Mouse (Mus musculus) neural tube, embryonic 13.5 days (tissue): ENCODE data around the gene Kbtbd4. TPM values are rescaled to one million over a fixed set of nuclear protein-coding genes. Genes with fewer than 3 reads are reported as not detected.

Experiments used
- ATAC-seq: fragments of 200-750 bp; cut with Nextera tagmentation; 2 replicates; pipeline ENCODE4 v1.8.0; 2017; ENCODE audit warnings: low read depth, mild to moderate bottlenecking, moderate TSS enrichment, moderate library complexity
- H3K27ac ChIP-seq: fragments of 300-500 bp; sonication (generic); replicated peaks from 2 replicates; pipeline ENCODE4 v1.5.1; 2015; ENCODE audit warnings: moderate library complexity, mild to moderate bottlenecking, inconsistent platforms
- H3K27me3 ChIP-seq: fragments of 300-500 bp; sonication (generic); 2 replicates; pipeline ENCODE4 v1.6.1; 2015; ENCODE audit warnings: mild to moderate bottlenecking, inconsistent platforms
- H3K36me3 ChIP-seq: fragments of 300-500 bp; sonication (generic); 2 replicates; pipeline ENCODE4 v1.6.1; 2015; ENCODE audit warnings: mild to moderate bottlenecking, inconsistent platforms
- H3K4me1 ChIP-seq: fragments of 300-500 bp; sonication (generic); replicated peaks from 2 replicates; pipeline ENCODE4 v1.6.1; 2015; ENCODE audit warnings: inconsistent platforms
- H3K4me2 ChIP-seq: fragments of 300-500 bp; sonication (generic); 2 replicates; pipeline ENCODE4 v1.6.1; 2015; ENCODE audit warnings: inconsistent platforms, mild to moderate bottlenecking, moderate library complexity
- H3K4me3 ChIP-seq: fragments of 300-500 bp; sonication (generic); 2 replicates; pipeline ENCODE4 v1.5.1; 2015; ENCODE audit warnings: mild to moderate bottlenecking, inconsistent platforms
- H3K9ac ChIP-seq: fragments of 300-500 bp; sonication (generic); 2 replicates; pipeline ENCODE4 v1.6.1; 2015; ENCODE audit warnings: moderate library complexity, mild to moderate bottlenecking, inconsistent platforms
- H3K9me3 ChIP-seq: fragments of 300-500 bp; sonication (generic); 2 replicates; pipeline ENCODE4 v1.6.1; 2016; ENCODE audit warnings: inconsistent platforms
- WGBS: fragments of 180-500 bp; shearing (Covaris S2); methylation state at CpG from one replicate; pipeline ENCODE4 v1.1.7; 2015; 5-methylcytosine and 5-hydroxymethylcytosine counted together
- polyA plus RNA-seq: library from polyadenylated mRNA; unstranded; fragments of >200 nt; fragmentation: Nextera tagmentation; extraction: Ambion mirVana; gene quantifications from 2 replicates; pipeline ENCODE4 v1.2.1, GENCODE M21; 2015

Kbtbd4 gene
- polyA plus RNA-seq, 1 experiment from 2014 or later: 51.6 TPM

DNA sequence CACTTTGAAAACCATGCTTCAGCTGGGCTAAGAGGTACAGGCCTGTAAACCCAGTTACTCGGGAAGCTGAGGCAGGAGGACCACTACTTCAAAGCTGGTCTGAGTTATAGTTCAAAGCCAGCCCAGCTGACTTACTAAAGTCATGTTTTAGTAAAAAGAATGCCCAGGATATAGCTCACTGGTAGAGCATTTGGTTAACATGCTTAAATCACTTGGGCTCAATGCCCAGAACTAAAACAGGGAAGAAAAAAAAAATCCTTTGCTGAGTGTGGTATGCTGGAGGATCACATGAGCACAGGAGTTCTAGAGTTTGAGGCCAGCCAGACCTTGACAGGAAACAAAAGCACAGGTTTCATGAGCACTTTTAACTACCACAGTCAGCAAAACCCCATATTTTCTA, 7.1 kb downstream of the Kbtbd4 start:
- Histone ChIP-seq H3K27ac (no peak overlapping the region), H3K36me3 (peaks cover 69% of the 10 kb centered on the region), H3K27me3 (no peaks in the 10 kb centered on the region), H3K9ac (no peak overlapping the region), H3K4me3 (no peak overlapping the region), H3K4me2 (no peak overlapping the region), H3K9me3 (no peaks in the 10 kb centered on the region), H3K4me1 (peaks cover 40% of the 10 kb centered on the region)
- 88% methylated on average over 1 of the region's 1 CpGs for WGBS
- no peak for ATAC-seq

DNA sequence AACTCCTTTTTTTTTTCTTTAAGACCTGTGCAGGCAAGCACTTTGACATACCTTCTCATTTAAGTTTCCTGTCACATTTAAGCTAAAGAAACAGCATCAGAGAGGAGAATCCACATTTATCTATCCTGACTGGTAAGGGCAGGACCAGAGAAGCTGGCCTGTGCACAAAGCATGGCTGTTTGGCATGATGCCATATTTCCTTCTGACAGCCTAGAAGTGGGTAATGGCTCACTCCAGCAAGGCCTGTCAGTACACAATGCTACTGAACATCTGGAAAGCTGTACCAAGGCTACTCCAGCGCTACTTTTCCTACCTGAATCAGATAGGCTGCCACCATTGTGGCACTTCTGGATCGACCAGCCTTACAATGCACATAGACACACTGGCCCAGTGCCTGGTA, 9.1 kb downstream of the Kbtbd4 start:
- peaks cover 42% of the 10 kb centered on the region for H3K4me1 ChIP-seq
- no peak overlapping the region for H3K4me3 ChIP-seq
- H3K27ac ChIP-seq: no peak overlapping the region; the same call in 1 of the 2 replicates
- no peaks in the 10 kb centered on the region for H3K9me3 ChIP-seq
- H3K27me3 ChIP-seq: no peaks in the 10 kb centered on the region
- 84% methylated on average over 2 of the region's 2 CpGs for WGBS
- H3K9ac ChIP-seq: no peak overlapping the region
- no peak for ATAC-seq
- peaks cover 52% of the 10 kb centered on the region for H3K36me3 ChIP-seq
- no peak overlapping the region for H3K4me2 ChIP-seq

DNA sequence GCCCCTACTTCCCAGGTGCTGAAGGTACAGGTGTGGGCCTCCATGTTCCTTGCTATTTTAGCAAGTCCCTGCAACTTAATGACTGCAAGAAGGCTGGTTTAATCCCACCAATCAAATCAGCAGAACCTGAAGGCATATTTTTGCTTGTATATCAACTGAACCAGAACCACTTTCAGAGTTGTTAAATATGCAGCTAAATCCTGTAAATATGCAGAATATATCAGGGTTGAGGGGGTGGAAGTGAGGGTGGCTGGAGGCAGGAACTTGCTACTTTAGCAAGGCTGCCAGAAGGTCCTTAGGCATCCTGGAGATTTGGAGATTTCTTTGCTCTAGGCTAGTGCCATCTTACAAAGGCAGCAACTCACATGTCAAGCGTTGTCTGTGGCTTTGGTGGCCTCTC, 11.0 kb downstream of the Kbtbd4 start:
- Histone ChIP-seq H3K9ac (peak overlapping the region; percentile 90), H3K36me3 (peaks cover 33% of the 10 kb centered on the region), H3K4me2 (peak overlapping the region; percentile 88), H3K4me3 (0 out of 2 replicates have a peak overlapping the region, but pooled peaks have one; percentile 7), H3K27me3 (no peaks in the 10 kb centered on the region), H3K4me1 (peaks cover 43% of the 10 kb centered on the region), H3K27ac (no peak overlapping the region), H3K9me3 (no peaks in the 10 kb centered on the region)
- no peak for ATAC-seq
- 53% methylated on average over 1 of the region's 1 CpGs for WGBS

DNA sequence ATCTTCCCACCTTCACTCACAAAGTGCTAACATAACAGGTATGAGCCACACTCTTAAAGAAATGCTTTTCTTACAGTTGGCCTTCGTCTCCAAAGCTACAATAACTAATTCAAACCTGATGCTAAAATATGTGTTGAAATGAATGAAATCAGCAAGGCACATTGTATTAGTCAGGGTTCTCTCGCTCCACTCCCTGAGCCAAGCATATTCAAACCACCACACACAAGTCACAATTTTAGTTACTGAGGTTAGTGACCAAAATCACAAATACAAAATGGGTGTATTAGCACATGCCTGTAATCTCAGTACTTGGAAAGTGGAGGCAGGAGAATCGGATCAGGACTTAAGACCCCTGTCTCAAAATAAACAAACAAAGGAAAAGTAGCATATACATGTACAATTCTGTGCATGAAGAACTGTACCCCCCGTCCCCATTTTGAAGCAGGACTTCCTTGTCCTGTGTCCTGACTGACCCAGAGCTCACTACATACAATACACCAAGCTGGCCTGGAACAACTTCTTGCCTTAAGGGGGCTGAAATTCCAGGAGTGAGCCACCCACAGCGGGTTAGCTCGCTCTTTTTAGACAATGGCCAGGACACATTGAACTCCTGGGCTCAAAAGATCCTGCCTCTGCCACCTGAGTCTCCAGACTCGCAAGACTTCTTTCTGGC, 12.2 kb downstream of the Kbtbd4 start:
- 36% methylated on average over 7 of the region's 7 CpGs for WGBS
- ATAC-seq: peak; percentile 17; the same call in 1 of the 2 replicates
- peak overlapping the region; percentile 91 for H3K27ac ChIP-seq

DNA sequence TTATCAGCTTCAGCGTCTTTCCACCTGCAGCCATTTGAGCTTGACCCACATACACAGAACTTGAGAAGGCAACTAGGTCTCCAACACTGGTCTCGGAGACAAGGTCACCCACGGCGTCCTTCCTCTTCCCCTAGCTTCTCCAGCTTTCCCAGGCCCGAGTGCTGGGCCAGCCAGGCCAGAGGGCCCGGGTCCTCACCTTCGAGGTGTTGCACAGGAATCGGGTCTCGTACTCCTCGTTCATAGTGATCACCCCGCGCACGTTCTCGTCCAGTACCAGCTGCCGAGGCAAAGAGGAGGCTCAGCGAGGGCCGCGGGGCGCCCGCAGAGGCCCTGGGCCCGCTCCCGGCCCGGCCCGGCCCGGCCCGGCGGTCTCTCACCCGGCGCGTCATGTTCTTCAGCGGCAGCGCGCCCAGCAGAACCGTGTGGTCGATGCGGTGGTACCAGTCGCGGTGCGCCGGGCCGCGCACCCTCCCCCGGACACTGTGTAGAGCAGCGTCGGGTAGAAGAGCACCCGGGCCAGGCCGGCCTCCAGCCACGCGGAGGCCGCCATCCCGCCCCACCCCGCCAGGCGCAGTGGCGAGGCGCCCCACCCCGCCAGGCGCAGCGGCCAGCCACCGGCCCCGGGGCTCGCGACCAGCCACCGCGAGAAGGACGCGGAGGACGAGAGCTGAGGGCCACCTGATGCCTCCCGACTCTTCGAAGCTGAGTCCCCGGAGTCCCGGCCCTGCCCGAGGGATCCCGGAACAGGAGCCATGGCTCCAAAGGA, 12.9 kb downstream of the Kbtbd4 start:
- H3K4me2 ChIP-seq: peak overlapping the region; percentile 88
- H3K27ac ChIP-seq: peak overlapping the region; percentile 91
- peak overlapping the region; percentile 58 for H3K4me3 ChIP-seq
- H3K36me3 ChIP-seq: peaks cover 17% of the 10 kb centered on the region
- no peaks in the 10 kb centered on the region for H3K27me3 ChIP-seq
- WGBS: under 1% methylated on average over 73 of the region's 73 CpGs
- ATAC-seq: peak; percentile 80
- no peaks in the 10 kb centered on the region for H3K9me3 ChIP-seq
- peak overlapping the region; percentile 90 for H3K9ac ChIP-seq
- peaks cover 43% of the 10 kb centered on the region for H3K4me1 ChIP-seq

More for the DNA sequence above, 12.2 kb downstream of the Kbtbd4 start:
- Histone ChIP-seq H3K9ac (peak overlapping the region; percentile 90), H3K4me1 (peaks cover 43% of the 10 kb centered on the region), H3K27me3 (no peaks in the 10 kb centered on the region), H3K36me3 (peaks cover 21% of the 10 kb centered on the region), H3K4me3 (peak overlapping the region; percentile 58), H3K4me2 (peak overlapping the region; percentile 88), H3K9me3 (no peaks in the 10 kb centered on the region)

DNA sequence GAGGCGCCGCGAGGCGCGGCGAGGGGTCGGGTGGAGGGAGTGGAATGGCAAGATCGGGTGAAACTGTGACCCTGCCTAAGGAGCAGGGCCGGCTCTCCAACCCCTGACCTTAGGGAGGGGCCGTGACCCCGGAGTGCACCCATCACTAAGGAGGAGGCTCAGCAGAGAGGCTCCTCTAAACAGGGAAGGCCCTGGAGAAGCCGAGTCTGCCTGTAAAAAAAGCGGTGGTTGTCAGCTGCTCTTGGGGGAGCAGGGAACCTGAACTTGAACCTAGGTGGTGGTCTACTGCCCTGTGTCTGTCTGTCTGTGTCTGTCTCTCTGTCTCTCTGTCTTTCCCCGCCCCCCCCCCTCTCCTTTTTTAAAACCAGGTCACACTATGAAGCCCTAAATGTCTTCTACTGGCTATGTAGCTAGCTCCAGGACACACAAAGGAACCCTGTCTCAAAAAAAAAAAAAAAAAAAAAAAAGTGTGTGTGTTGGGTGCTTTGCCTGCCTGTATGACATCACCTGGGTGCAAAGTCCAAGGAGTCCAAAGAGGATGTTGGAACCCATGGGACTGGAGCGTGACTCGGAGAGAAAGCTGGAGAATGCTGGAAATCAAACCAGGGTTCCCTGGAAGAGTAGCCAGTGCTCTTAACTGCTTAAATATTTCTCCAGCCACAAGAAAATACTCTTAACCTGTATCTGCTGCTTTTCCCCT, 13.6 kb downstream of the Kbtbd4 start:
- no peaks in the 10 kb centered on the region for H3K27me3 ChIP-seq
- 11% methylated on average over 15 of the region's 16 CpGs for WGBS
- peak overlapping the region; percentile 58 for H3K4me3 ChIP-seq
- H3K9me3 ChIP-seq: no peaks in the 10 kb centered on the region
- H3K9ac ChIP-seq: peak overlapping the region; percentile 90
- peak overlapping the region; percentile 91 for H3K27ac ChIP-seq
- H3K4me1 ChIP-seq: peaks cover 41% of the 10 kb centered on the region
- peaks cover 9% of the 10 kb centered on the region for H3K36me3 ChIP-seq
- peak overlapping the region; percentile 88 for H3K4me2 ChIP-seq
- peak; percentile 49 for ATAC-seq

DNA sequence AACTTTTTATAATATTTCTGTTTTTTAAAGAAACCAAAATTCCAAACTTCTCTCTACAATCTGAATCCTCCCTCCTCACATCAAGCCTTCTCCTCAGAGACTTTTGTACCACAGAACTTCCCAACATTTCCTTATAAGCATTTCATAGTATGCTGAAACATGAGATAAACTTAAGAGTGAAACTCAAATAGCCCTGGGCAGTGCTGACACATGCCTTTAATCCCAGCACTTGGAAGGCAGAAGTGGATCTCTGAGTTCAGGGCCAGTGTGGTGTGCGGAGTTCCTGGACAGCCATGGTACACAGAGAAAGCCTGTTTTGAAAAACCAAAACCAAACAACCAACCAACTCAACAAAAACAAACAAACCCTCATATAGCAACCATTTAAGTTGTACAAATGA, 16.6 kb downstream of the Kbtbd4 start:
- ATAC-seq: no peak
- Histone ChIP-seq H3K9me3 (no peaks in the 10 kb centered on the region), H3K9ac (no peak overlapping the region), H3K27me3 (no peaks in the 10 kb centered on the region), H3K4me1 (peaks cover 18% of the 10 kb centered on the region), H3K4me2 (no peak overlapping the region), H3K27ac (no peak overlapping the region), H3K36me3 (no peaks in the 10 kb centered on the region), H3K4me3 (no peak overlapping the region)
- WGBS: 92% methylated on average over 1 of the region's 1 CpGs

DNA sequence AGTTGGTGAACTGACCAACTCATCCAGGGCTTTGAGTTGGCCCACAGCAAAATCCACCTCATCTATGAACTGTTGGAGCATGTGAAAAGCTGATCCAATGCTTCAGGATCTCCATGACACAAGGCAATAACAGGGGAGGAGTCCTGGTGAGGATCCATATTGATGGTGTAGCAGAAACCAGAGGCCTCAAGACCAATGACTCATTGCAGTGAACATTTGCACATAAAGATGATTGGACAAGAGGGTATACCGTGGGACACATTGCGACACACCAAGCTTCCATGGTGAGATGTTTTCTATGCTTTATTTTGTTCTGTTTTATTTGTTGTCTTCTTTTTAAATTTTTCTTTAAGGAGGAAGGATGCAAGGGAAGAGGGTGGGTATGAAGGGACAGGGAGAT, 18.1 kb downstream of the Kbtbd4 start:
- WGBS: 90% methylated on average over 2 of the region's 2 CpGs
- no peak for ATAC-seq
- Histone ChIP-seq H3K27me3 (no peaks in the 10 kb centered on the region), H3K9ac (no peak overlapping the region), H3K27ac (no peak overlapping the region), H3K9me3 (no peaks in the 10 kb centered on the region), H3K4me3 (no peak overlapping the region), H3K36me3 (no peaks in the 10 kb centered on the region), H3K4me2 (no peak overlapping the region), H3K4me1 (peaks cover 8% of the 10 kb centered on the region)

DNA sequence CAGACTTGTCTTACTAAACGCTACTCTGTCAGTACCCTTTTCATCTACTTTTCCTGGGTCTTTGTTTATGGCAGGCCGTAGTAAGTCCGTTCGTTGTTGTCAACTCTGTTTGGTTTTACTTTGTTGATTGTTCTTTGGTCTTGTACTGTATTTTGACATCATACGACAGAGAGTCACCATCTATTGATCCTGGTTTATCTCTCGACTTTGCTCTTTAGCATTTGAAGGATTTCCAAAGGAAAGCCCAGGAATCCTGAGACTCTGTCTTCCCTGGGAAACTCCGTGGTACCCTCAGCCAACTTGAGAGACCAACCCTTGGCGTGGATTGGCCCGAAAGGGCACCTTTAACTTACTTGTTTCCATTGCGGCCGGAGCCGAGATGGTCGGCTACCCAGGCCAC, 24.0 kb downstream of the Kbtbd4 start:
- Histone ChIP-seq H3K4me3 (no peak overlapping the region), H3K4me2 (no peak overlapping the region), H3K4me1 (no peaks in the 10 kb centered on the region), H3K27me3 (no peaks in the 10 kb centered on the region), H3K9ac (no peak overlapping the region), H3K36me3 (no peaks in the 10 kb centered on the region), H3K9me3 (no peaks in the 10 kb centered on the region), H3K27ac (no peak overlapping the region)
- ATAC-seq: no peak
- 85% methylated on average over 13 of the region's 13 CpGs for WGBS

DNA sequence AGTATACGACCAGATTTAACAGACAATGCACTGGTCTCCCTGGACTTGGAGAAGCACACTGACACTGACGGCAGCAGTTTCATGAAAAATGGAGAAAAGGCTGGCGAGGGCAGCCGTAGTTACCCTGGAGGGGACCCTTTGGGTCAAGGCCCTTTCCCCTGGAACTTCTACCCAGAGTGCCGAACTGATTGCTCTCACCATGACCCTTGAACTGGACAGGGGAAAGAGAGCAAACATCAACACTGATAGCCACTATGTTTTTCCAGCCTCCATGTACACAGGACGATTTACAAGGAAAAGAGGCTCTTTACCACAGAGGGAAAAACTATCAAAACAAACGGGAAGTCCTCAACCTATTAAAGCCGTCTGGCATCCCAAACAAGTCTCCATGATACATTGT, 27.3 kb downstream of the Kbtbd4 start:
- H3K4me2 ChIP-seq: no peak overlapping the region
- no peak overlapping the region for H3K27ac ChIP-seq
- no peak for ATAC-seq
- H3K9ac ChIP-seq: no peak overlapping the region
- no peaks in the 10 kb centered on the region for H3K27me3 ChIP-seq
- H3K4me1 ChIP-seq: no peaks in the 10 kb centered on the region
- no peaks in the 10 kb centered on the region for H3K36me3 ChIP-seq
- no peaks in the 10 kb centered on the region for H3K9me3 ChIP-seq
- 78% methylated on average over 8 of the region's 8 CpGs for WGBS
- no peak overlapping the region for H3K4me3 ChIP-seq

DNA sequence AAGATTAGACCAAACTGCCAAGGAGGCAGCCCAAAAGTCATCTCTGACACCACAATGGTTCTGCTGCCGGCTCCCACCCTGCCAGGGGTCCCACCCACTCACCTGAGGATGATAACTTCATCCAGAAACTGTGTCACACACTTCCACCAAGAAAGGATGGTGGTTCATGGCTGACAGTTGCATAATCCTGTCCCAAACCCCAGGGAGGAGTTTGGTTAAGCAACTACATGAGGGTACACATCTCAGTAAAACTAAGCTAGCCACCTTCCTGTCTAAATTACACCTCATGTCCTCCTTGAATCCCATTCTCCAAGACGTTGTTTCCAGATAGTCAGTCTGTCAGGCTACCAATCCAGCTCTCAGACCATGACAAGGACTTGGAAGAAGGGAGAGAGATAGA, 27.7 kb downstream of the Kbtbd4 start:
- no peak overlapping the region for H3K4me2 ChIP-seq
- H3K4me1 ChIP-seq: no peaks in the 10 kb centered on the region
- no peak for ATAC-seq
- no peak overlapping the region for H3K9ac ChIP-seq
- H3K27ac ChIP-seq: no peak overlapping the region
- no peaks in the 10 kb centered on the region for H3K9me3 ChIP-seq
- H3K4me3 ChIP-seq: no peak overlapping the region
- no peaks in the 10 kb centered on the region for H3K27me3 ChIP-seq
- 72% methylated on average over 2 of the region's 2 CpGs for WGBS
- no peaks in the 10 kb centered on the region for H3K36me3 ChIP-seq

DNA sequence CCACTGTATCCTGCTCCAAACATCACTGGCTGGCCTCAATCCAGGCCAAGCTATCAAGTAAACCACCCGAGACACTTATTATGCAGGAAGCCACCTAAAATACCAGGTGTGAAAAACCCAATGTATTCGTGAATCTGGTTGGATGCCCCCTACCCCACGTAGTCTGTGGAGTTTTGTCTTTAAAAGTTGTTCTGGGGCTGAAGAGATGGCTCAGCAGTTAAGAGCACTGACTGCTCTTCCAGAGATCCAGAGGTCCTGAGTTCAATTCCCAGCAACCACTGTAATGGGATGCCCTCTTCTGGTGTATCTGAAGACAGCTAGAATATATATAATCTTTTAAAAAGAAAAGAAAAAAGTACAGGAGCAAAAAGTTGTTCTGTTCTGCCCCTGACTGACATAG, 33.8 kb downstream of the Kbtbd4 start:
- Histone ChIP-seq H3K9ac (no peak overlapping the region), H3K27me3 (no peaks in the 10 kb centered on the region), H3K36me3 (no peaks in the 10 kb centered on the region), H3K9me3 (no peaks in the 10 kb centered on the region), H3K4me1 (peaks cover 29% of the 10 kb centered on the region), H3K4me2 (no peak overlapping the region), H3K4me3 (no peak overlapping the region), H3K27ac (no peak overlapping the region)
- 74% methylated on average over 3 of the region's 3 CpGs for WGBS
- no peak for ATAC-seq
